Mouse (Mus musculus) E14TG2a.4 (cell line): Measurements from ENCODE around the gene Prrxl1.

Experiments
- H3K27me3 ChIP-seq: 2 replicates; pipeline ENCODE4 v1.6.1; 2014; ENCODE audit warnings: low read length, control low read depth; ENCODE audit not compliant: insufficient read depth
- H3K36me3 ChIP-seq: 2 replicates; pipeline ENCODE4 v1.6.1; 2014; ENCODE audit warnings: low read length, control low read depth; ENCODE audit not compliant: insufficient read depth
- H3K4me1 ChIP-seq: replicated peaks from 2 replicates; pipeline ENCODE4 v1.6.1; 2014; ENCODE audit warnings: low read depth, low read length, control low read depth
- H3K4me3 ChIP-seq: replicated peaks from 2 replicates; pipeline ENCODE4 v1.5.1; 2014; ENCODE audit warnings: mild to moderate bottlenecking, low read length
- H3K9me3 ChIP-seq: 2 replicates; pipeline ENCODE4 v1.6.1; 2014; ENCODE audit warnings: low read length, control low read depth
- CTCF ChIP-seq: conservative IDR thresholded peaks from 2 replicates; pipeline ENCODE4 v1.5.1; 2014; ENCODE audit warnings: low read length
- NANOG ChIP-seq: IDR thresholded peaks from 2 replicates; pipeline ENCODE4 v1.6.1; 2014; ENCODE audit warnings: borderline replicate concordance, low read length, mixed read lengths
- POU5F1 ChIP-seq: IDR thresholded peaks from 2 replicates; pipeline ENCODE4 v1.6.1; 2014; ENCODE audit warnings: low read length, borderline replicate concordance

Prrxl1 gene

GRCm38 (mm10) chr14:32599290-32600041, at the start of gene Prrxl1:
Gene Prrxl1, plus strand, starts transcription at chr14:32599407.
- no peaks in the 10 kb centered on the region for H3K36me3 ChIP-seq
- no peaks in the 10 kb centered on the region for H3K9me3 ChIP-seq
- peak within 1 kb of the TSS; percentile 75 for H3K4me3 ChIP-seq
- peaks cover 31% of the 10 kb centered on the region for H3K4me1 ChIP-seq
- peaks cover 92% of the 10 kb centered on the region for H3K27me3 ChIP-seq
- no peak for TF ChIP-seq CTCF
- no peak for TF ChIP-seq NANOG
- no peak for TF ChIP-seq POU5F1

GRCm38 (mm10) chr14:32551854-32552253, 47.4 kb upstream of the Prrxl1 start:
- TF ChIP-seq NANOG (no peak), CTCF (no peak), POU5F1 (no peak)
- H3K9me3 ChIP-seq = no peaks in the 10 kb centered on the region
- peaks cover 44% of the 10 kb centered on the region for H3K36me3 ChIP-seq
- no peaks in the 10 kb centered on the region for H3K27me3 ChIP-seq
- peaks cover 11% of the 10 kb centered on the region for H3K4me1 ChIP-seq
- no peak overlapping the region for H3K4me3 ChIP-seq

- H3K4me1 ChIP-seq = peaks cover 11% of the 10 kb centered on the region
- no peak for TF ChIP-seq CTCF
- no peak for TF ChIP-seq NANOG
- H3K27me3 ChIP-seq = no peaks in the 10 kb centered on the region
- H3K36me3 ChIP-seq = peaks cover 57% of the 10 kb centered on the region
- H3K4me3 ChIP-seq = no peak overlapping the region
- H3K9me3 ChIP-seq = no peaks in the 10 kb centered on the region
Measured at GRCm38 (mm10) chr14:32553198-32553903, 45.9 kb upstream of the Prrxl1 start.

- Histone ChIP-seq H3K27me3 (no peaks in the 10 kb centered on the region), H3K4me3 (no peak overlapping the region), H3K36me3 (peaks cover 67% of the 10 kb centered on the region), H3K9me3 (no peaks in the 10 kb centered on the region), H3K4me1 (peaks cover 11% of the 10 kb centered on the region)
- no peak for TF ChIP-seq POU5F1
Measured at GRCm38 (mm10) chr14:32554860-32555526, 44.2 kb upstream of the Prrxl1 start.

GRCm38 (mm10) chr14:32561428-32561827, 37.8 kb upstream of the Prrxl1 start:
- Histone ChIP-seq H3K27me3 (no peaks in the 10 kb centered on the region), H3K4me1 (peaks cover 3% of the 10 kb centered on the region; the same call in 1 of the 2 replicates), H3K9me3 (no peaks in the 10 kb centered on the region), H3K4me3 (no peak overlapping the region), H3K36me3 (peaks cover 78% of the 10 kb centered on the region)
- TF ChIP-seq CTCF = no peak
- no peak for TF ChIP-seq NANOG
- no peak for TF ChIP-seq POU5F1

GRCm38 (mm10) chr14:32563661-32564060, 35.5 kb upstream of the Prrxl1 start:
- Histone ChIP-seq H3K27me3 (no peaks in the 10 kb centered on the region), H3K4me1 (no peaks in the 10 kb centered on the region), H3K4me3 (no peak overlapping the region), H3K36me3 (peaks cover 77% of the 10 kb centered on the region), H3K9me3 (no peaks in the 10 kb centered on the region)
- no peak for TF ChIP-seq CTCF
- TF ChIP-seq NANOG = no peak
- TF ChIP-seq POU5F1 = no peak

- no peak for TF ChIP-seq POU5F1
- no peak for TF ChIP-seq CTCF
- TF ChIP-seq NANOG = no peak
- Histone ChIP-seq H3K4me3 (no peak overlapping the region), H3K36me3 (peaks cover 74% of the 10 kb centered on the region), H3K27me3 (no peaks in the 10 kb centered on the region), H3K9me3 (no peaks in the 10 kb centered on the region), H3K4me1 (peaks cover 16% of the 10 kb centered on the region)
Measured at GRCm38 (mm10) chr14:32572519-32572918, 26.7 kb upstream of the Prrxl1 start.

- H3K27me3 ChIP-seq = no peaks in the 10 kb centered on the region
Measured at GRCm38 (mm10) chr14:32578420-32578819, 20.8 kb upstream of the Prrxl1 start.

More at GRCm38 (mm10) chr14:32578420-32578819, 20.8 kb upstream of the Prrxl1 start:
- peaks cover 37% of the 10 kb centered on the region for H3K36me3 ChIP-seq
- TF ChIP-seq NANOG = no peak
- TF ChIP-seq POU5F1 = no peak
- no peak for TF ChIP-seq CTCF
- H3K9me3 ChIP-seq = no peaks in the 10 kb centered on the region
- no peaks in the 10 kb centered on the region for H3K4me1 ChIP-seq
- H3K4me3 ChIP-seq = no peak overlapping the region
